Mouse (Mus musculus) cerebellum, adult 2 months (tissue): ENCODE results near the gene Vps36.

Experiments
- CTCF ChIP-seq: fragments of 200-500 bp; IDR thresholded peaks from 2 replicates; pipeline ENCODE4 v1.5.1; 2011; ENCODE audit warnings: low read depth, mild to moderate bottlenecking, control low read depth, low read length, moderate library complexity, borderline replicate concordance; ENCODE audit not compliant: insufficient read depth
- POLR2A ChIP-seq: fragments of 200-500 bp; IDR thresholded peaks from 2 replicates; pipeline ENCODE4 v1.6.1; 2011; ENCODE audit warnings: low read length, control low read depth, borderline replicate concordance; ENCODE audit not compliant: insufficient read depth

DNA sequence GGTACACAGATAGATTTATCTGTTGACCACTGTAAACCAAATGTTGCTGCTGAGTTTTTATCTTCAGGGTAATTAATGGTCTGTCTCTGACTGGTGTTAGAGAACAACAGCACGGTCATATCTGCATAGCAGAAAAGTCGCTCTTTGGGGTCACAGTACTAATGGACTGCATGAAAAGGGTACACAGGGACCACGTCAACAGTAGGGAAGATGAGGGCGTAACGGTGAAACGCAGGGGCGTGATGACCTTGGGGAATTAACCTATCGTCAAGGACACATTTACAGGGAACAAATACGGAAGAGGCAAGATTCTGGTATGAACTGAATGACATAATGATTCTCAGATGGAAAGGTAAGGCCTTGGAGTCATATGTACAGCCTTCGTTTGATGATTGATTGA is 28.2 kb upstream of the Vps36 start:
- TF ChIP-seq CTCF, result no peak
- no peak for TF ChIP-seq POLR2A
